Mouse (Mus musculus) CH12.LX (cell line): ENCODE measurements around the gene Pvr.

Source experiments
- CHD2 ChIP-seq: IDR thresholded peaks from 2 replicates; pipeline ENCODE4 v1.6.1; 2011; ENCODE audit warnings: low read length, improper control_type of control experiment
- CTCF ChIP-seq, 2 experiments: IDR thresholded peaks in 1 of 2; conservative IDR thresholded peaks in 1 of 2; 2 replicates each; pipeline ENCODE4 v1.5.1; 2011 to 2012; ENCODE audit warnings: low read depth in 2 of 2, low read length in 2 of 2, improper control_type of control experiment in 1 of 2, inconsistent platforms in 1 of 2, mild to moderate bottlenecking in 1 of 2, moderate library complexity in 1 of 2
- E2F4 ChIP-seq: IDR thresholded peaks from 2 replicates; pipeline ENCODE4 v1.6.1; 2011; ENCODE audit warnings: low read depth, low read length, improper control_type of control experiment; ENCODE audit not compliant: insufficient replicate concordance
- EP300 ChIP-seq: IDR thresholded peaks from 2 replicates; pipeline ENCODE4 v1.6.1; 2011; ENCODE audit warnings: low read length, improper control_type of control experiment
- GABPA ChIP-seq: IDR thresholded peaks from 2 replicates; pipeline ENCODE4 v1.6.1; 2012; ENCODE audit warnings: low read depth, low read length, improper control_type of control experiment, inconsistent platforms; ENCODE audit not compliant: insufficient replicate concordance
- HCFC1 ChIP-seq: IDR thresholded peaks from 2 replicates; pipeline ENCODE4 v1.6.1; 2012; ENCODE audit warnings: low read depth, mild to moderate bottlenecking, inconsistent platforms, low read length, improper control_type of control experiment
- JUND ChIP-seq: conservative IDR thresholded peaks from 2 replicates; pipeline ENCODE4 v1.6.1; 2011; ENCODE audit warnings: low read depth, low read length, improper control_type of control experiment
- MYC ChIP-seq: IDR thresholded peaks from 2 replicates; pipeline ENCODE4 v1.6.1; 2011; ENCODE audit warnings: low read depth, mild to moderate bottlenecking, improper control_type of control experiment, low read length
- POLR2A ChIP-seq: IDR thresholded peaks from 2 replicates; pipeline ENCODE4 v1.6.1; 2011; ENCODE audit warnings: low read depth, mild to moderate bottlenecking, improper control_type of control experiment, low read length
- POLR2AphosphoS2 ChIP-seq: IDR thresholded peaks from 2 replicates; pipeline ENCODE4 v1.6.1; 2011; ENCODE audit warnings: low read depth, low read length, improper control_type of control experiment
- TCF12 ChIP-seq: IDR thresholded peaks from 2 replicates; pipeline ENCODE4 v1.6.1; 2014; ENCODE audit warnings: low read depth, mild to moderate bottlenecking, inconsistent platforms, low read length, improper control_type of control experiment
- USF1 ChIP-seq: IDR thresholded peaks from 2 replicates; pipeline ENCODE4 v1.6.1; 2014; ENCODE audit warnings: low read depth, mild to moderate bottlenecking, inconsistent platforms, low read length, improper control_type of control experiment
- USF2 ChIP-seq: conservative IDR thresholded peaks from 2 replicates; pipeline ENCODE4 v1.6.1; 2011; ENCODE audit warnings: low read depth, low read length, improper control_type of control experiment
- ZNF384 ChIP-seq: IDR thresholded peaks from 2 replicates; pipeline ENCODE4 v1.6.1; 2012; ENCODE audit warnings: low read depth, low read length, improper control_type of control experiment, inconsistent platforms

DNA sequence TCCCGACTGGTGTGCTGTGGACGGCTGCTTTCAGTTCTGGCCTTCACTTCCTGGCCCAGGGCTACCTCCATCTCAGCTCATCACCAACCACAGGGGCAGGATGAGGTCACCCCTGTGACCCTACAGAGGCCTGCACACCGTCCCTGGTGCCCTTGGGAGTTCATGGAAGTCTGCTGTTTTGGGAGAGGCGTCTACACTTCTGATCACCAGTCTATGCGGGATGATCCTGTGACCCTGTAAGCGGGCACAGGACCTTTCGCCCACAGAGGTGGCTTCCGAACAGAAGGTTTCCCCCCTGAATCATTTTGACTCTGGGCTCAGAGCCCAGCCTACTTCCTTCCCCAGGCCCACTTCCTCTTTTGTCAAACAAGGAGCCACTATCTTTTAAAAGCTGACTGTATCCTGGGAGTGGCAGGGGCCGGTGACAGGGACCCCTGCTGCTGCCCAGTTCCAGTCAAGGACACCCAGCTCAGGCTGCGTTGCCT is 49.8 kb downstream of the Pvr start:
- TF ChIP-seq E2F4: no peak
- no peak for TF ChIP-seq ZNF384
- no peak for TF ChIP-seq USF1
- no peak for TF ChIP-seq GABPA
- peak; percentile 68; the same call in 1 of the 2 replicates for TF ChIP-seq CHD2
- no peak for TF ChIP-seq CTCF (conservative IDR thresholded peaks at IDR 0.05 in 1 of 2, IDR thresholded peaks at IDR 0.05 in 1 of 2; ENCODE audit: low read depth in 2 of 2, low read length in 2 of 2)
- peak; percentile 86 for TF ChIP-seq POLR2A
- TF ChIP-seq POLR2AphosphoS2: no peak
- TF ChIP-seq JUND: no peak; the same call in 1 of the 2 replicates
- peak; percentile 78 for TF ChIP-seq TCF12
- peak; percentile 93 for TF ChIP-seq EP300
- TF ChIP-seq USF2: no peak
- peak; percentile 60 for TF ChIP-seq HCFC1
- 0 out of 2 replicates have a peak, but pooled peaks have one; percentile 40 for TF ChIP-seq MYC
